Mouse (Mus musculus) gastrocnemius, postnatal 14 days (tissue): ENCODE measurements around the gene Tubd1. TPM values are rescaled to one million over a fixed set of nuclear protein-coding genes. Genes with fewer than 3 reads are reported as not detected.

Experiments
- microRNA-seq, 2 experiments: library from miRNA; unstranded; fragments of <30 nt; microRNA quantifications; one replicate each; pipeline ENCODE4 v1.2.0; 2021
- total RNA-seq, 2 experiments: library from RNA; stranded (reverse); gene quantifications; 2 replicates each; pipeline ENCODE4 v1.2.3; 2021

The Tubd1 gene
- total RNA-seq, 2 experiments from 2014 or later = 4.6 to 4.8 TPM

Small RNA genes within 50 kb of the gene (microRNA-seq; reads per million reads assigned to microRNA genes)
- gene Mir21a = 5,809 to 22,685 reads per million in 2 experiments

Other genes with a start within 250 kb of the Tubd1 start
- 10 to 100 TPM; 33.6 to 35.2 TPM for gene Med13, start 187.4 kb upstream of the Tubd1 start, total RNA-seq
- 10 to 100 TPM; 38.4 to 54.9 TPM for gene Rnft1, start 60.3 kb upstream of the Tubd1 start, total RNA-seq
- gene Rps6kb1, start 186 bp upstream of the Tubd1 start, total RNA-seq = 10 to 100 TPM; 28.8 to 28.9 TPM
- 10 to 100 TPM; 67.7 to 84.9 TPM for gene Vmp1, start 138.8 kb downstream of the Tubd1 start, total RNA-seq
- 1 to 10 TPM; 6.5 to 6.8 TPM for gene Ptrh2, start 139.0 kb downstream of the Tubd1 start, total RNA-seq
- gene Cltc, start 212.6 kb downstream of the Tubd1 start, total RNA-seq = 100 to 1,000 TPM; 118 to 122 TPM